Mouse (Mus musculus) heart, postnatal 25 days (tissue): Measurements from ENCODE around the gene 4930568D16Rik. TPM values are rescaled to one million over a fixed set of nuclear protein-coding genes. Genes with fewer than 3 reads are reported as not detected.

Experiments used
- DNase-seq: peaks from one replicate; pipeline ENCODE4 v3.0.0; 2022; ENCODE audit warnings: low spot score
- intact Hi-C: fragments of 180-260 bp; cut with DNase I; formaldehyde crosslinking; loops from one replicate; pipeline ENCODE4 v1.15.1; 2025
- total RNA-seq, 2 experiments: library from RNA; stranded (reverse); gene quantifications; 2 replicates each; pipeline ENCODE4 v1.2.3; 2021

Gene 4930568D16Rik
- total RNA-seq, 2 experiments from 2014 or later = not detected

DNA sequence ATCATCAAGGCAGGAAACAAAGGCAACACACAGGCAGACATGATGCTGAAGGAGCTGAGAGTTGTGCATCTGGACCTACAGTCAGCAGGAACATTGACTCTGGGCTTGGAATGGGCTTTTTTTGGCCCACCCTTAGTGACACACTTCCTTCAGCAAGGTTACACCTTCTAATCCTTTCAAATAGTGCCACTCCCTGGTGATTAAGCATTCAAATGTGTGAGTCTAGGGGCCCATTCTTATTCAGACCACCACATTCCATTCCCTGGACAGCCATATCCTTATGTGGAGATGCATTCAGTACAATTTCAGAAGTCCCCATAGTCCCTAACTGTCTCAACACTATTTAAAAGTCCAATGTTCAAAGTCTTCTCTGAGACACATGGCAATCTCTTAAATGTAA, 3.2 kb upstream of the 4930568D16Rik start:
- DNase-seq = no peak
- intact Hi-C loops = no loop called here

- intact Hi-C loops = loop anchor here (1.0 to 5.0 kb wide), 2 partner anchors 51 to 137 kb away; no protein-coding TSS in a partner anchor
- no peak for DNase-seq
Observed at GRCm38 (mm10) chr2:35349184-35349583, 18.3 kb downstream of the 4930568D16Rik start.

DNA sequence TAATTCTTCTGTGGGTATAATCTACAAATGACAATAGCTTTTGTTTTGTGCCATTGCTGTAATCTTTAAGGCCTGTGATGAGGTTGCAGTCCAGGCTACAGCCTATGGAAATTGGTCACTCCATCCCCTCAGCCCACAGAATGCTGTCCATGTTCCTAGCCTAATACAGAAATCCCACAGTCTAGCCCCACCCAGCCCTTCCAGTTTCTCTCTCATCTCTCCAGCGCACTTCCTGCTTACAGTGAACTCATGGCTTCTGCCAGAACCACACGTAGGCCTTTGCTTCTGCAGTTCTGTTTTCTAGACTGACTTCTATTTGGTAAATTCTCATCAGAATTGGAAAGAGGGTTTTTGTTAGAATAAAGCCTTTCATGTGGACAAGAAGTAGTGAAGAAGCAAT, 21.5 kb downstream of the 4930568D16Rik start:
- intact Hi-C loops = loop anchor here (5.0 kb wide), 1 partner anchor 134 kb away; no protein-coding TSS in a partner anchor
- DNase-seq = no peak

DNA sequence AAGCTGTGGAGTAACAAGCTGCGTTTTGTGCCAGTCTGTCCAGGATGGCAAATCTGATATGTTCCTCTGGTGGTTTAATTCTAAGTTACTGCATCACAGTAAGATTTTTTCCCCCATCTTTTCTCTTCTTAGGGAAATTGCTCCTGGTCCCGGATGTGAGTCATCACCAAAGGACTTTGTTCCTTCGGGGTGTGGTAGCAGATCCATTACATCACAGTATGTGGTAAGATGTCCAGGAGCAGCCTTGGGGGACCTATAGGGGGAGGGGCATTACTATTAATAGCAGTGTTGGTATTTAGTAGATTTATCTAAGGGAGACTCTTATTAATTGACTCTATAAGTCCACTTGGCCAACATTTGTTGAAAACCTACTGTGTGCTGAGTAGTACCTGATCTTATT, 24.9 kb downstream of the 4930568D16Rik start:
- no peak for DNase-seq
- intact Hi-C loops = no loop called here

DNA sequence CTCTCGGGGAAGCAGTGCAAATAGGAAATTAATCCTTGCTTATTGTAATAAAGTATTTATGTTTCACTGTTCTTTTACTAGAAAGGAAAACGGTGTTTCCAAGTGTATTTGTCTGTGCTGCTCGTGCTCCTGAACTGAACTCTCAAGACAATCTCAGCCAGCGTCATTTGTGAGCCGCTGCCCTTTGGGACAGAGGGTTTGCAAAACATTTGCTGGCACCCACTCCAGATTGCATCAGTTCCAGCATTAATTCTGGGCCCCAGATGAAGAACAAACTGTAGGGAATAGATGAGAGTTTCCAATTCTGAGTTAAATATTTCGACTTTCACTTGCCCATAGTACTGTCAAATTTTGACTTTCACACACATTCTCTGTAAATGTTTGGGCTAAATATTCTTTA, 28.8 kb downstream of the 4930568D16Rik start:
- peak; percentile 51 for DNase-seq
- intact Hi-C loops = loop anchor here (5.0 kb wide), 1 partner anchor 136 kb away; the partner anchor contains the start of gene Rab14

- no peak for DNase-seq
- intact Hi-C loops = loop anchor here (5.0 kb wide), 1 partner anchor 136 kb away; the partner anchor contains the start of gene Rab14
Observed at GRCm38 (mm10) chr2:35338036-35338435, 29.5 kb downstream of the 4930568D16Rik start.

- no peak for DNase-seq
- intact Hi-C loops = loop anchor here (5.0 kb wide), 1 partner anchor 135 kb away; the partner anchor contains the start of gene Rab14
Observed at GRCm38 (mm10) chr2:35337419-35337818, 30.1 kb downstream of the 4930568D16Rik start.

- intact Hi-C loops = loop anchor here (5.0 kb wide), 1 partner anchor 134 kb away; the partner anchor contains the start of gene Rab14
- DNase-seq = peak; percentile 99
Observed at GRCm38 (mm10) chr2:35336388-35337280, 30.9 kb downstream of the 4930568D16Rik start, which contains the start of gene Stom. Gene Stom, minus strand, starts transcription at chr2:35336976.

- intact Hi-C loops = loop anchor here (5.0 kb wide), 1 partner anchor 133 kb away; the partner anchor contains the start of gene Rab14
- DNase-seq = no peak
Observed at GRCm38 (mm10) chr2:35335620-35336019, 31.9 kb downstream of the 4930568D16Rik start.

GRCm38 (mm10) chr2:35333670-35334069, 33.9 kb downstream of the 4930568D16Rik start:
- intact Hi-C loops = no loop called here
- no peak for DNase-seq

- intact Hi-C loops = no loop called here
- DNase-seq = no peak
Observed at GRCm38 (mm10) chr2:35331205-35331604, 36.3 kb downstream of the 4930568D16Rik start.

DNA sequence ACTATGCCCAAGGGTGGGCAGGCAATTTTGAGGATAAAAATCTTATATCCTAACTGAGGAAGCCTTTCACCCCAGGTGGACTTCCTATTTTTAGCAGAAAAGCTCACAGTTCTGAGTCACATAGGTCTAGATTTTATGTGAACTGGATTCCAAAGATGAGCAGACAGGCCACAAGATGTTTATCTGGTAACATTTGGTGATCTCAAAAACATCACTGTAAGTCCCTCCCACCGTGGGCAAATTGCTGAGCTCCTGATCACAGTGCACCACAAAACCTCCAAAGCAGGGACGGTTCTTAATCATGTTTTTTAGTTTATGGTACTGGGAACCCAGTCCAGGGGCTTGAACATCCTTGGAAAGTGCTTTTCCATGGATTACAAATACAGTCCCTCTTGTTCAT, 38.5 kb downstream of the 4930568D16Rik start:
- intact Hi-C loops = no loop called here
- no peak for DNase-seq

DNA sequence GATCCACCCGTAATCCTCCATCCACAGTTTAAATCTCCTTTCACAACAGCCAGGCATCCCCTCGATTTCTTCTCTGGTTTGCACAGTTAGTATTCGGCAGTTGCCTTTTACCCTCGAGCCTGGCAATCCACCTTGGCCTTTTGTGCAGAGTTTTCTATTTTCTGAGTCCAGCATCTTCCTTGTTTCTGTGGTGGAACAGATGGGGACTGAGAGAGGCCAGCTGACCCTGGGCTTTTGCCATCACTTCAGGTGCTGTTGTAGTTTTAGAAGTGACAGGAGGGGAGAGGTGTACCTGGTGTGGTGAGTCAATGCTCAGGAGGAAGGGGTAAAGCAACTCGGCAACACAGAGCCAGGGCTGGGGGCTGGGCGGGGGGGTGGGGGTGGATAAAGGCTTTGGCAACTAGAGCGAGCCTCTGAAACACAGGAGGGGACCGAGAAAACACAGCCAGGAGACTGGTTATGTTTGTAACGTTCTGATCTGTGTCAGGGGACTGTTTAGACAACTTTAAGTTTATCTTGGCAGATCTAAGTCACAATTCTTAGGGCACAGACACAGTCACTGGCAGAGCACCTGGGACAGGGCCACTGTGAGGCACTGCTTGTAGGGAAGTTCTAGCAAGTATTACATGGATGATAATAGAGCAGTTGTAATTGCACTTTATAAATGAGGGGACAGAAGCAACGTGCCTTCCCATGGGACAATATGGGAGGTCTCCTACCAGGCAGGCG, 39.3 kb downstream of the 4930568D16Rik start:
- no peak for DNase-seq
- intact Hi-C loops = no loop called here

DNA sequence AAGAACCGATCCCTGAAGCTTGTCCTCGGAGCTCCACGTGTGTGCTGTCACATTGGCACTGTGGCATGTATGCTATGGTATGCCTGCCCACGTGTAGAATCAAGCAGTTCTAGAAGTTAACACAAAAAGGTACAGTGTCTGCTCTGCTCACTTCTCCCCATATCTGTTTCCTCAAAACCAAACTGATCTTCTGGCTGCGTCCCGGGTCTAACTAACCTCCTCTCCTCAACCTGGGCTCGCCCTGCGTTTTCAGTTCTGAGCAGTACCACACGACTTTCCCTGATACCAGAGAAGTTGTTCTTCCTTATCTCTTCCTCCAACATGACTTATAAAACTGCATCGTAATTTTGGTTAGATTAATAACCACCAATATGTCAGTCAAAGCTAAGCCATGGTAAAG, 39.9 kb downstream of the 4930568D16Rik start:
- DNase-seq = no peak
- intact Hi-C loops = no loop called here

DNA sequence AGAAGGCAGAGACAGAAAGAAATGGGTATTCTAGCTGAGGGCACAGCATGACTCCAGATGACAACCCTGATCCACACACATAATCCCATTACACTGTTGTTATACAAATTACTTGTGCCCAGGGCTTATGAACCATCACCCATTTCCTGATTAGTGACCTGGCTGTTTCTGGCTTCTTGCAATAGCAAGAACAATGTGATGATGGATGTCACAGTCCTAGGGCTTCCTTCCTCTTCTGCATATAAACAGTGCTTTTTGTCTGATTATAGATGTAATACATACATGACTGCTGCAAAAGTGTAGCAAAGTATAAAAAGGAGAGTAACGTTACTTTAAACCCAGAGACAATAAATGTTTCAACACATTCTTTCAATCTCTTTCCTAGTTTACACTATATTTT, 40.6 kb downstream of the 4930568D16Rik start:
- no peak for DNase-seq
- intact Hi-C loops = no loop called here

GRCm38 (mm10) chr2:35325930-35326329, 41.6 kb downstream of the 4930568D16Rik start:
- intact Hi-C loops = no loop called here
- no peak for DNase-seq

GRCm38 (mm10) chr2:35322404-35323164, 44.9 kb downstream of the 4930568D16Rik start:
- DNase-seq = peak; percentile 44
- intact Hi-C loops = no loop called here

- intact Hi-C loops = no loop called here
- no peak for DNase-seq
Observed at GRCm38 (mm10) chr2:35320399-35320798, 47.1 kb downstream of the 4930568D16Rik start.

DNA sequence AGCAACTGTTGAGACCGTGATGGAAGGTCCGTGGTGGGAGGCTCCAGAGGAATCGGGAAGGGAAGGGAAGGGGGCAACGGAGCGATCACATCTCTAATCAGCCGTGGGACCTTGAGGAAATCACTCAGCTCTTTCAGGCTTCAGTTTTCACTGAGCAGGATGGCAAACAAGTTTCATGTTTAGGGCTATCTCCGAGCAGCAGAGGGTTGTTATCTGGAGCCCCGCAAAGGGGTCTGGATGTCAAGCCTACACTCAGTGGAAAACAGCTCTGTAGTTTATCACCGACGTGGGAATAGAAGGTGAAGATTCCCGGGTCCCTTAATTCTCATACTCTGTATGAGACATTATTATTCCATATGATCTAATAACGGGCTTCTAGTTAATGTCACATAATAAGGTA, 49.1 kb downstream of the 4930568D16Rik start:
- intact Hi-C loops = no loop called here
- DNase-seq = no peak

DNA sequence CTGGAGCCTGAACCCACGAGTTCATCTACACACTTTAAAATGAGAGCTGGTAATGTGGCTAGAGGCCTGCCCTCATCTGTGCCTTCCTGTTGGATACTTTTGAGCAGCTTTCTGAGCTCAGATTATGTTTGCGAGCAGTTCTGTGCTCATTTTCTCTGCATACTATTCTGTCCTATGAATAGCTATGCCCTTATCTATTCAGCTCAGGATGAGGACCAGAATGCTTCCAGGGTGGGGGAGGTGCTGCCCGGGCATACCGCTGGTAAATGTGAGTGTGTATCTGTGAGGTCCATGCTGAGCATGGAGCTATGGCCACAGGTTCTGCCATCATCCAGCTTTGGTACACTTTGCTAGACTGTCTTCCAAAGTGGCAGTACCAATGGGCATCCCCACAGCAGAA, 49.9 kb downstream of the 4930568D16Rik start:
- intact Hi-C loops = no loop called here
- no peak for DNase-seq
